Mouse (Mus musculus) forebrain, embryonic 15.5 days (tissue): ENCODE data around the gene Bod1. TPM values are rescaled to one million over a fixed set of nuclear protein-coding genes. Genes with fewer than 3 reads are reported as not detected.

Source experiments
- ATAC-seq: fragments of 200-750 bp; cut with Nextera tagmentation; replicated peaks from 2 replicates; pipeline ENCODE4 v1.8.0; 2017; ENCODE audit warnings: mild to moderate bottlenecking, moderate TSS enrichment, moderate library complexity
- H3K27ac ChIP-seq: fragments of 300-500 bp; sonication (generic); replicated peaks from 2 replicates; pipeline ENCODE4 v1.5.1; 2015; ENCODE audit warnings: mild to moderate bottlenecking, inconsistent platforms
- H3K27me3 ChIP-seq: fragments of 300-500 bp; sonication (generic); 2 replicates; pipeline ENCODE4 v1.6.1; 2015; ENCODE audit warnings: inconsistent platforms
- H3K36me3 ChIP-seq: fragments of 300-500 bp; sonication (generic); 2 replicates; pipeline ENCODE4 v1.6.1; 2015; ENCODE audit warnings: mild to moderate bottlenecking, inconsistent platforms
- H3K4me1 ChIP-seq: fragments of 300-500 bp; sonication (generic); 2 replicates; pipeline ENCODE4 v1.6.1; 2015; ENCODE audit warnings: inconsistent platforms
- H3K4me2 ChIP-seq: fragments of 300-500 bp; sonication (generic); replicated peaks from 2 replicates; pipeline ENCODE4 v1.6.1; 2015; ENCODE audit warnings: mild to moderate bottlenecking, inconsistent platforms
- H3K4me3 ChIP-seq: fragments of 300-500 bp; sonication (generic); 2 replicates; pipeline ENCODE4 v1.5.1; 2015; ENCODE audit warnings: mild to moderate bottlenecking, inconsistent platforms
- H3K9ac ChIP-seq: fragments of 300-500 bp; sonication (generic); replicated peaks from 2 replicates; pipeline ENCODE4 v1.6.1; 2015; ENCODE audit warnings: mild to moderate bottlenecking, inconsistent platforms
- H3K9me3 ChIP-seq: fragments of 300-500 bp; sonication (generic); 2 replicates; pipeline ENCODE4 v1.6.1; 2016; ENCODE audit warnings: inconsistent platforms
- WGBS: fragments of 180-500 bp; shearing (Covaris S2); methylation state at CpG from one replicate; pipeline ENCODE4 v1.1.7; 2015; ENCODE audit warnings: mixed read lengths; 5-methylcytosine and 5-hydroxymethylcytosine counted together
- polyA plus RNA-seq: library from polyadenylated mRNA; unstranded; fragments of >200 nt; fragmentation: Nextera tagmentation; extraction: Ambion mirVana; gene quantifications from 2 replicates; pipeline ENCODE4 v1.2.1, GENCODE M21; 2015

Bod1 gene
- polyA plus RNA-seq, 1 experiment from 2014 or later, result 163 TPM

DNA sequence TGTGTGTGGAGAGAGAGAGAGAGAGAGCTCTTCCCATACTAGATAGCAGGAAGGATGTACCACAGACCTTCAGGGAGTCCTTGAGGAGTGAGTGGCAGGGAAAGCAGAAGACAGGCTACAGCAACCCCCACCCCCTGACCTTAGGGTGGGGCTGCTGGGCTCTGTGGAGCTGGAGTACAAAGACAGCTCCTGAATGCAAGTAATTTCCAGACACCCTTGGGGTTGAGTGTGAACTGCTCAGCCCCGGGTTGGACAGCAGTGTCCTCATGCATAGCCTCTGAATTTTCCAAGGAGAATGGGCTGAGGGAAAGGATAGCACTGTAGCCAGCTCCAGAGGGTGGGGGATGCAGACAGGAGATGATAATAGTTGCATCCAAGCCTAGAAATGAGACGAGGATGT is 50.9 kb downstream of the Bod1 start:
- no peaks in the 10 kb centered on the region for H3K4me1 ChIP-seq
- H3K4me2 ChIP-seq, result no peak overlapping the region
- H3K27me3 ChIP-seq, result no peaks in the 10 kb centered on the region
- no peaks in the 10 kb centered on the region for H3K36me3 ChIP-seq
- no peaks in the 10 kb centered on the region for H3K9me3 ChIP-seq
- no peak overlapping the region for H3K4me3 ChIP-seq
- H3K9ac ChIP-seq, result no peak overlapping the region
- no peak for ATAC-seq
- no peak overlapping the region for H3K27ac ChIP-seq
- WGBS, result 68% methylated on average over 2 of the region's 2 CpGs

DNA sequence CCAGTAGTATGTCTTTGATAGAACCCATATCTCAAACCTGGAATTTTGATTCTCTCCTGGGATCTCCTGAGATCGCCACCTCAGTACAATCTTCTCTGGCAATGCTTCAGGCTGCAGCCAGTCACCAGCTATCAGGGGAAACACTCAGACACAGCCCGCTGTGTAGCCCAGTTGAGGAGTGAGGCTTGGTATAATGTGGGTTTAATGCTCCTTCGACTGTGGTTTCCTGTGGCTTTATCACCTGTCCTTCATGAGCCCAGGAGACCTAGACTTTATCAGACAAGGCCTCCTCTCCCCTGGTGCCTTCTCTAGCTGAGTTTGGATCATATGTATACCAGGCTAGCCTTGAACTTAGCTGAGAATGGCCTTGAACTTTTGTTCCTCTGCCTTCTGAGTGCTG is 53.9 kb downstream of the Bod1 start:
- WGBS, result 82% methylated on average over 3 of the region's 3 CpGs
- ATAC-seq, result no peak
- H3K36me3 ChIP-seq, result no peaks in the 10 kb centered on the region
- H3K4me1 ChIP-seq, result no peaks in the 10 kb centered on the region
- no peak overlapping the region for H3K4me2 ChIP-seq
- no peak overlapping the region for H3K9ac ChIP-seq
- no peak overlapping the region for H3K27ac ChIP-seq
- H3K9me3 ChIP-seq, result no peaks in the 10 kb centered on the region
- no peak overlapping the region for H3K4me3 ChIP-seq
- H3K27me3 ChIP-seq, result no peaks in the 10 kb centered on the region

DNA sequence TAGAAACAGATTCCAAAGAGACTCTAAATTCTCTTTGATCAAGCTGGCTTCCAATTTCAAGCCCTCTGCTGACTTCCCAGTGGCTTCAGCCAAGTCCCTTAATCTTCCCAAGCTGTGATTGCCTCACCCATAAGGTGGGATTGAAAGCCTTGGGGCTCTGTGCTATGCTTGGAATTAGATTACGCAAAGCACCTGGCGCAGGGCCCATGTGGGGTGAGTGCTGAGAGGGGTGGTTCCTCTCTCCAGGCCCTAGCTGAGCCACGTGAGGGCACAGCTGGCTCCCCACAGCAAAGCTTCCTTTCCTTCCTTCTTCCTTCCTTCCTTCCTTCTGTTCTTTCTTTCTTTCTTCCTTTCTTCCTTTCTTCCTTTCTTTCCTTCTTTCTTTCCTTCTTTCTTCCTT is 54.4 kb downstream of the Bod1 start:
- Histone ChIP-seq H3K4me1 (no peaks in the 10 kb centered on the region), H3K4me3 (no peak overlapping the region), H3K27me3 (no peaks in the 10 kb centered on the region), H3K36me3 (no peaks in the 10 kb centered on the region), H3K27ac (no peak overlapping the region), H3K4me2 (no peak overlapping the region), H3K9me3 (no peaks in the 10 kb centered on the region), H3K9ac (no peak overlapping the region)
- ATAC-seq, result no peak
- WGBS, result 49% methylated on average over 3 of the region's 3 CpGs

DNA sequence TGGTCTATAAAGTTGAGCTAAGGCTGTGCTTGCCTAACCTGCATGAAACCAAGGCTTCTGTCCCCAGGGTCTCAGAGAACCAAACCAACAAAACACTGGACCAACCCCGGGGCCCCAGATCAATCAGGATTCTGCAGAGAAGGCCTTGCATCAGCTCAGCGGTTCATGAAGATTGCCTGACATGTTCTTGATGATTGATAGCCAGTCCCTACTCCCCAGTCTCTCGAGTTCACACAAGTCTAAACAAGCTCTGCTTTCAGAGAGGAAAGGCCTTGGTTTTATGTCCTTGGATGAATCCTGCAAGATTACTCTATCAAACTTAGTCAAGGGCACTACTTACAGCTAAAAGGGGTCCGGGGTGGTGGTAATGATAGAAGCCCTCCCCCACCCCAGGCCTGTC is 55.0 kb downstream of the Bod1 start:
- WGBS, result 85% methylated on average over 4 of the region's 4 CpGs
- no peak for ATAC-seq
- no peaks in the 10 kb centered on the region for H3K27me3 ChIP-seq
- H3K9me3 ChIP-seq, result no peaks in the 10 kb centered on the region
- no peaks in the 10 kb centered on the region for H3K4me1 ChIP-seq
- H3K4me2 ChIP-seq, result no peak overlapping the region
- no peak overlapping the region for H3K27ac ChIP-seq
- no peak overlapping the region for H3K4me3 ChIP-seq
- no peaks in the 10 kb centered on the region for H3K36me3 ChIP-seq
- H3K9ac ChIP-seq, result no peak overlapping the region

Other genes starting within 250 kb of the Bod1 start
- 15.9 and 16.4 TPM in 2 replicates for gene Cpeb4, start 200.3 kb upstream of the Bod1 start, polyA plus RNA-seq